Mouse (Mus musculus) kidney, adult 9 months (tissue): ENCODE measurements around the gene Pcgf2.
"Not testable (repeated sequence)": the region's sequence is repeated elsewhere in the genome, so short reads cannot be mapped to it uniquely, and the experiment has no call there.

Experiments used
- DNase-seq: peaks from one replicate; pipeline ENCODE4 v3.0.0; 2022

Pcgf2 gene

GRCm38 (mm10) chr11:97700003-97700745 lies at the start of gene Pcgf2:
TSS of gene Pcgf2 (minus strand) at chr11:97700497.
- DNase-seq = peak; percentile 76

- DNase-seq = no peak
Measured at GRCm38 (mm10) chr11:97748496-97748895, 48.2 kb upstream of the Pcgf2 start.

GRCm38 (mm10) chr11:97747773-97748172 lies 47.5 kb upstream of the Pcgf2 start:
- DNase-seq = no peak

- no peak for DNase-seq
Measured at GRCm38 (mm10) chr11:97745331-97745721, 45.0 kb upstream of the Pcgf2 start.

- DNase-seq = peak; percentile 100
Measured at GRCm38 (mm10) chr11:97744718-97745330, 44.5 kb upstream of the Pcgf2 start.

- no peak for DNase-seq
Measured at GRCm38 (mm10) chr11:97744063-97744717, 43.9 kb upstream of the Pcgf2 start, which contains the start of gene Pip4k2b. TSS of gene Pip4k2b (minus strand) at chr11:97744704.

GRCm38 (mm10) chr11:97743423-97743822 lies 43.1 kb upstream of the Pcgf2 start:
- DNase-seq = no peak

- DNase-seq = no peak
Measured at GRCm38 (mm10) chr11:97742591-97742990, 42.3 kb upstream of the Pcgf2 start.

GRCm38 (mm10) chr11:97742157-97742556 lies 41.9 kb upstream of the Pcgf2 start:
- no peak for DNase-seq

- DNase-seq = peak; percentile 44
Measured at GRCm38 (mm10) chr11:97740190-97740589, 39.9 kb upstream of the Pcgf2 start.

- DNase-seq = no peak
Measured at GRCm38 (mm10) chr11:97739155-97739554, 38.9 kb upstream of the Pcgf2 start.

- DNase-seq = no peak
Measured at GRCm38 (mm10) chr11:97738703-97739102, 38.4 kb upstream of the Pcgf2 start.

GRCm38 (mm10) chr11:97737600-97737999 lies 37.3 kb upstream of the Pcgf2 start:
- no peak for DNase-seq

- DNase-seq = no peak
Measured at GRCm38 (mm10) chr11:97736645-97737044, 36.3 kb upstream of the Pcgf2 start.

- not testable (repeated sequence) for DNase-seq
Measured at GRCm38 (mm10) chr11:97734810-97735209, 34.5 kb upstream of the Pcgf2 start.

GRCm38 (mm10) chr11:97733689-97734088 lies 33.4 kb upstream of the Pcgf2 start:
- DNase-seq = no peak

- no peak for DNase-seq
Measured at GRCm38 (mm10) chr11:97728730-97729129, 28.4 kb upstream of the Pcgf2 start.

GRCm38 (mm10) chr11:97728311-97728710 lies 28.0 kb upstream of the Pcgf2 start:
- DNase-seq = no peak

- DNase-seq = no peak
Measured at GRCm38 (mm10) chr11:97723709-97724108, 23.4 kb upstream of the Pcgf2 start.

- no peak for DNase-seq
Measured at GRCm38 (mm10) chr11:97721338-97721737, 21.0 kb upstream of the Pcgf2 start.

- DNase-seq = no peak
Measured at GRCm38 (mm10) chr11:97719041-97719440, 18.7 kb upstream of the Pcgf2 start.

- DNase-seq = no peak
Measured at GRCm38 (mm10) chr11:97718281-97718860, 18.1 kb upstream of the Pcgf2 start.
